Mouse (Mus musculus) megakaryocyte-erythroid progenitor cell, adult 5 weeks (primary cell): Measurements from ENCODE around the gene Selenon. TPM values are rescaled to one million over a fixed set of nuclear protein-coding genes. Genes with fewer than 3 reads are reported as not detected.

ENCODE experiments used
- polyA plus RNA-seq: library from polyadenylated mRNA; stranded (reverse); fragments of >175 nt; gene quantifications from 2 replicates; pipeline ENCODE4 v1.2.3, GENCODE M21; 2012

The Selenon gene
- 40.5 and 40.7 TPM in 2 replicates for polyA plus RNA-seq

DNA sequence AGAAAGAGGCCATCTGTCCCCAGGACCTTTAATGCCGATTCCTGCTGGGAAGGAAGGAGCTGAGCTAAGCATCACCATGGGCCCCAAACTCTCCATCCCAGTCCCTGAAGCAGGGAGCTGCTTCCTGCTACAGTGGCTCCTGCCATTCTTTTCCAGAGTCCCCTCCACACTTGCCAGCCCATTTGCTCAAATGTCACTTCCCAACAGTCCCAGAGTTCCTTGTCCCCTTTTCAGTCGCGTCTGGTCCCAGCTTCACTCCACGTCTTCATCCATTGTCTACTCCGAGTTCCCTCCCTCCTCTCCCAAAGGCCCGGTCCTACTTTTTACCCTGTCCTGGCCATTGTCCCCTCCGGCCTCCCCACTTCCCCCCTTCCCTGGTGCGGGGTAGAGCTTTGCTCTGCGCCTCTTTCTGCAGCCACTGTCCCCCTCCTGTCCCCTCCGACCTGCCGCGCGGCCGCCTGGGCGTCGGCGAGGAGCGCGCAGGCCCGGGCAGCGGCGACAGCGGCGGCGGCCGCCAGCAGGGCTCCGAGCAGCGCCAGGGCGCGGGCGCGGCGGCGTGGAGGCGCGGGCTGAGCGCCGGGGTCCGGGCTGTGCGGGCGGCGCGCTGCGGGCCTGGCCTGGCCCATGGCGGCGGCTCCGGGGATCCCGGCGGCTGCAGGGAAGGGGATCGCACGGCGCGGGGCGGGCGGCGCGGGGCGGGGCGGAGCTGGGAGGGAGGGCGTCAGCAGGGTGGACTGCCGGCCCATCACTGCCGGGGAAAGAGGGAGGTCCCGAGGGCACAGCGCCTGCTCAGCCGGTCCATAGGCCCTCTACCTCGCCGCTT, at the start of gene Selenon:
Gene Selenon (minus strand): TSS at position 673 of the 823 bp plus-strand sequence.

DNA sequence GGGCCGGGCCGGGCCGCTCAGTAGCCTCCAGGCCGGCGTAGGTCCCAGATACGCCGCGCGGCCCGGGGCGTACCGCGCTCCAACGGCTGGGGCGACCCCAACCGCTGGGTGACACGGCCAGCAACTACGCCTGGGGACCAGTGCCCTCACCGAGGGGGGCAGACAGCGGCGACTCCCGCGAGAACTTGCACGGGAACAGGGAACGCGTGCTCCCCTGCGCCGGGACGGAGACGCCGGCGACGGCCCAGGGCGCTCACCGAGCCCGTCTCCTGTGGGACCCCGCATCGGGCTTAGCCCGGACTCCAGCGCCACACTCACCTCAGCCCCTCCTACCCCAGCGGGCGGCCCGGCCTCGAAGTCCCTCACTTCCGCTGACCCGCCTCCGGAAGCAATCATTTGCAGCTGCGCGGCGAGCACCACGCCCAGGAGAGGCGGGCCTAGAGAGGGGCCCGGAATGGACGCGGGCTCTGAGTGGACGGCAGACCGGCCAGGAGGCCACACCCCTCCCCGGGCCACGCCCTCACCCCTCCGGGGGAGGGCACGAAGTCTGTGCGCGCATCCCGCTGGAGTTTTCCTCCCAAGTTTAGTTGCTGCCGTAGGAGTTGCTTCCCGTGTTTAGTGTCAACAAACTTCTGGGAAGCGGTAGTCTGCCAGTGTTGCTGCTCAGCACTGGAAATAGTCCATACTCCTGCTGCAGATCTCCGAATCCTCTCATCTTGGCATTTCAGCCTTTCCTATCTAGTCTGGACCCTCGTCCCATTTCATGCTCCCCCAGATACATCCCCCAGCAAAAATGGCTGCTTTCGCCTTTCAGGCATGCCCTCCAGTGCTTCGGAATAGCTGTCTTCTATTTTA, 16.8 kb downstream of the Selenon start, which contains the start of gene Mtfr1l:
Gene Mtfr1l (minus strand): TSS at position 456 of the 855 bp plus-strand sequence.

DNA sequence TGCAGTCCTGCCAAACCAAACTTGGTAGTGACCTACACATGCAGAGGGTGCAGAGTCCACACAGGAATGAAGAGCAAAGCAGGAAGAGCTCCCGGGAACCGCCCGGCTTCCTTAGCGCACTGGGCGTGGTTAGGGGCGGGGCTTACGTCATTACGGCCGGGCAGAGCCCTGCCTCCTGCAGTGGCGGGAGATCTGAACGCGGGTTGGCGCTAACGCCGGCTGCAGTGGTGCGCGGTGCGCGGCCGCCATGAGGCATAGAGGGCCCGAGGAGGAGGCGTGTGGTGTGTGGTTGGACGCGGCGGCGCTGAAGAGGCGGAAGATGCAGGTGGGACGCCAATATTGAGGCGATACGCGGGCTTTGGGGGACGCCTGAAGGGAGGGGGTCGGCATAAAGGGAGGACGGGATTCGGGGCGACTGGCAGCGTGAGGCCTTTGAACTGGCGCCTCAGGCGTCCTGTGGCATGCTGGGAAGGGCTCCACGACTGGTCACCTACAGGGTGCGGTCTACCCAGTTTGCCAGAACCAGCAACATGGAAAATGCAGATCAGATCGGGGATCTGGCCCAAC, 41.0 kb downstream of the Selenon start, which contains the start of gene Aunip:
Gene Aunip (plus strand): TSS at position 155 of the 567 bp plus-strand sequence.

DNA sequence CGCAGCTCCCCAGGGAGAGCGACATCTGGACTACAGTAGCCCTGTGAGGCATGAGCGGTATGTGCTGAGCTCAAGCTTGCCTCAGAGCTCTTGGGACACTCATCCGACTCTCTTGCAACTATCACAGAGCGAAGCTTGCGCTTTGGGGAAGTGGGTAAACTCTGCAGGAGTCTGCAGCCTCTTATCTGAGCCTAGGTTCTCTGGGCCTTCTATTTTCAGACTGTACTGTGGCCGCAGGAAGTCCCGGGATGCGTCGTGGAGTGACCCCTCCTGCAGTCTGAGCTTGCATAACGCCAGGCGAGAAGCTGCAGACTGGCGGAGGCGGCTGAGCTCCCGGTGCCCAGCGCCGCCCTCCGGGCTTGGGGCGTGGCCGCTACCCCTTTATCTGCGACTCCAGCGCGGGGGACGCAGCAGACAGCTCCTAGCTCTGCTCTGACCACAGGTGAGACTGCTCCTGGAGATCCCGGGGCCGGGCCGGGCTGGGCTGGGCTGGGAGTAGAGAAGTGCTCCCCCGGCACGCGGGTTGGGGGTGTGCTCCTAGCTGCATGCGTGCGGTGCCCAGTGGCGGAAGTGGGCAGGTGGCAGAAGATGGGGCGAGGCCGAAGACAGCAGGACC, 55.3 kb downstream of the Selenon start, which contains the start of gene Paqr7:
Gene Paqr7 (plus strand): TSS at position 103 of the 616 bp plus-strand sequence.

Other genes with a start within 250 kb of the Selenon start
- gene Trim63, start 237.0 kb downstream of the Selenon start, polyA plus RNA-seq = not detected in 2 replicates
- gene Slc30a2, start 209.0 kb downstream of the Selenon start, polyA plus RNA-seq = 0.09 and 0.11 TPM in 2 replicates
- 0.08 TPM in 1 of 2 replicates, not detected in the other for gene Extl1, start 168.3 kb downstream of the Selenon start, polyA plus RNA-seq
- 9.7 and 16.6 TPM in 2 replicates for gene Pafah2, start 155.8 kb downstream of the Selenon start, polyA plus RNA-seq
- gene Stmn1, start 83.8 kb downstream of the Selenon start, polyA plus RNA-seq = 421 and 705 TPM in 2 replicates
- 11.8 and 24.3 TPM in 2 replicates for gene Paqr7, start 55.5 kb downstream of the Selenon start, polyA plus RNA-seq
- gene Aunip, start 41.2 kb downstream of the Selenon start, polyA plus RNA-seq = 10.7 and 16.3 TPM in 2 replicates
- 40.5 and 43.7 TPM in 2 replicates for gene Mtfr1l, start 16.8 kb downstream of the Selenon start, polyA plus RNA-seq
- 16.9 and 25.1 TPM in 2 replicates for gene Man1c1, start 152.1 kb upstream of the Selenon start, polyA plus RNA-seq
- gene Ldlrap1, start 215.9 kb upstream of the Selenon start, polyA plus RNA-seq = 21.8 and 22.2 TPM in 2 replicates